13 mouse cellular contexts compared by ENCODE assay signal in genomic region chr6:34750487-34751120, GRCm38 (mm10). TPM values are rescaled to one million over a fixed set of nuclear protein-coding genes. Genes with fewer than 3 reads are reported as not detected.
A peak's percentile ranks its signal among the peaks of the same experiment; 100 is the strongest.
DNase-seq lines count a peak whose midpoint lies in the region; ATAC-seq and TF ChIP-seq lines count a peak whose summit lies in the region.
"Had no signal": no experiment of that assay in that cellular context is flagged by ENCODE, and none has a peak within 500 bp of the region (broad histone marks: within the 10 kb centered on the region; RNA-seq: fewer than 3 reads in every experiment).

No protein-coding gene starts in this region.

- no peak for TF ChIP-seq POLR2A in heart, adult 2 months (IDR thresholded peaks at IDR 0.05; ENCODE audit: insufficient read depth, low read depth, low read length)

- TF ChIP-seq CTCF in heart, adult 2 months (IDR thresholded peaks at IDR 0.05) = no peak

- no peak overlapping the region for H3K4me2 ChIP-seq in hindbrain, embryonic 12.5 days (replicated peaks)
- H3K4me2 ChIP-seq: liver, embryonic 13.5 days had no signal

- peak; percentile 10 for DNase-seq in MN1 (ENCODE audit: low spot score)
- DNase-seq in brain, adult 2 months (ENCODE audit: low read depth, low spot score) = peak; percentile 39
- DNase-seq in heart, adult 2 months = peak; percentile 33 to 53
- DNase-seq in heart, postnatal 4 days = peak; percentile 22
- DNase-seq in embryo, embryonic 10.5 days (ENCODE audit: low spot score) = no peak
- DNase-seq in ovary, adult 18-20 months (ENCODE audit: low spot score) = no peak
- DNase-seq: kidney, adult 8-10 months; layer of hippocampus, adult 9-11 months; liver, embryonic 13.5 days; thymus, postnatal 25 days had no signal

- H3K4me1 ChIP-seq in heart, adult 2 months (ENCODE audit: control insufficient read depth, insufficient read depth, low read length) = no peaks in the 10 kb centered on the region; the same call in 1 of the 2 replicates
- H3K4me1 ChIP-seq in hindbrain, embryonic 12.5 days = no peaks in the 10 kb centered on the region
- H3K4me1 ChIP-seq: liver, embryonic 13.5 days had no signal

- no peaks in the 10 kb centered on the region for H3K27me3 ChIP-seq in heart, adult 2 months (ENCODE audit: control insufficient read depth, insufficient read depth, low read length)
- no peaks in the 10 kb centered on the region for H3K27me3 ChIP-seq in hindbrain, embryonic 12.5 days
- H3K27me3 ChIP-seq: liver, embryonic 13.5 days had no signal

- no peak for ATAC-seq in hindbrain, embryonic 12.5 days (ENCODE audit: low FRiP score)

- no peaks in the 10 kb centered on the region; the same call in 1 of the 2 replicates for H3K36me3 ChIP-seq in heart, adult 2 months (ENCODE audit: control insufficient read depth, insufficient read depth, low read length)
- H3K36me3 ChIP-seq in hindbrain, embryonic 12.5 days = peaks cover 7% of the 10 kb centered on the region; the same call in 1 of the 2 replicates
- H3K36me3 ChIP-seq: G1E had no signal

- H3K79me2 ChIP-seq in heart, adult 2 months (replicated peaks; ENCODE audit: control insufficient read depth, insufficient read depth, low read length) = no peaks in the 10 kb centered on the region

- intact Hi-C loops in heart, adult 2 months (cut with DNase I) = loop anchor here (5.0 to 10.0 kb wide), 2 partner anchors 63 to 456 kb away; no protein-coding TSS in a partner anchor

- H3K27ac ChIP-seq in heart, adult 2 months = peak overlapping the region; percentile 28; the same call in 1 of the 2 replicates
- H3K27ac ChIP-seq in hindbrain, embryonic 12.5 days = no peak overlapping the region
- H3K27ac ChIP-seq: liver, embryonic 13.5 days had no signal

- TF ChIP-seq EP300 in heart, adult 2 months (IDR thresholded peaks at IDR 0.05; ENCODE audit: insufficient read depth, low read depth, low read length) = no peak

- 53% methylated on average over 7 of the region's 7 CpGs for WGBS in heart, adult 2 months
- WGBS in hindbrain, embryonic 12.5 days = 80% methylated on average over 7 of the region's 7 CpGs

- H3K4me3 ChIP-seq in heart, adult 2 months = no peak overlapping the region
- H3K4me3 ChIP-seq in hindbrain, embryonic 12.5 days = no peak overlapping the region
- H3K4me3 ChIP-seq: liver, embryonic 13.5 days had no signal

- no peaks in the 10 kb centered on the region for H3K9me3 ChIP-seq in hindbrain, embryonic 12.5 days (replicated peaks)
- H3K9me3 ChIP-seq: G1E; liver, embryonic 13.5 days had no signal

- no peak overlapping the region for H3K9ac ChIP-seq in heart, adult 2 months (ENCODE audit: low read depth, low read length)
- no peak overlapping the region for H3K9ac ChIP-seq in hindbrain, embryonic 12.5 days
- H3K9ac ChIP-seq: liver, embryonic 13.5 days had no signal

RNA-seq across cellular contexts. Expression of gene Agbl3, which starts 29.6 kb away (rescaled TPM):
- total RNA-seq in heart, adult 2 months (2021) = 1 to 10 TPM; 2.5 to 3.7 TPM
- 2.6 and 3.4 TPM in 2 replicates for polyA plus RNA-seq in heart, adult 2 months (2012; rRNA removed)
- total RNA-seq in heart, postnatal 4 days (2021) = 1 to 10 TPM; 6.9 to 7.5 TPM
- 8.9 and 9.3 TPM in 2 replicates for polyA plus RNA-seq in hindbrain, embryonic 12.5 days (2016; fragmentation: Nextera tagmentation; extraction: Ambion mirVana)
- total RNA-seq: monocyte, adult 5-6 weeks had no signal
- polyA plus RNA-seq: G1E had no signal

Comparison
In these comparisons a context has a peak if more than half of its experiments do, and no peak if none do; other contexts are left out.
1. DNase-seq: peak in MN1 (single experiment), brain, adult 2 months (single experiment), heart, adult 2 months (2 of 2) and heart, postnatal 4 days (single experiment); none in embryo, embryonic 10.5 days (single experiment) and ovary, adult 18-20 months (single experiment).